Mouse (Mus musculus): ENCODE measurements at regions not wholly inside any gene's neighbourhood (a gene's known extent, or its start where the extent isn't known, plus 50 kb on each side); places are given as distances from the start of the nearest gene placed in this dataset.

DNA sequence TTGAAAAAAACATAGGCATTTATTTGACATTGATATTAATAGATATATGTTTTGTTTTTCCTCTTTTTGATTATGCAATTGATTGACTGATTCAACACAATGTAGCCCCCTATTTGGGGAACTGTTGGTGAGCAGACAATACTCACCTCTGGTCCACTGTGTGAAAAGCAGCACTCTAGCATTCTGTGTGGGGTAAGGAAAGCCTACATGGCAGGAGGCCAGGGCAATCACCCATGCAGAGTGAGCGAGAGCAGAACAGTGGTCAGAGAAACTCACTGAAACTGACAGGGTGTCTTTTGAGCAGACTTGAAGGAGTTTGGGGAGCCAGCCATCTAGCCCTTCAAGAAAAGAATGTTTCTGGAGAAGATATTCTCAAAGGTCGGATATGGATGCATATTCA is 73.2 kb upstream of the Azi2 start:
- no peak for DNase-seq
- intact Hi-C loops (cut with DNase I) = loop anchor here (5.0 to 10.0 kb wide), 2 partner anchors 65 to 1542 kb away; no protein-coding TSS in a partner anchor

GRCm38 (mm10) chr9:117966326-117966989 is 73.8 kb upstream of the Azi2 start:
- DNase-seq = no peak
- intact Hi-C loops (cut with DNase I) = loop anchor here (5.0 to 10.0 kb wide), 2 partner anchors 64 to 1542 kb away; no protein-coding TSS in a partner anchor

DNA sequence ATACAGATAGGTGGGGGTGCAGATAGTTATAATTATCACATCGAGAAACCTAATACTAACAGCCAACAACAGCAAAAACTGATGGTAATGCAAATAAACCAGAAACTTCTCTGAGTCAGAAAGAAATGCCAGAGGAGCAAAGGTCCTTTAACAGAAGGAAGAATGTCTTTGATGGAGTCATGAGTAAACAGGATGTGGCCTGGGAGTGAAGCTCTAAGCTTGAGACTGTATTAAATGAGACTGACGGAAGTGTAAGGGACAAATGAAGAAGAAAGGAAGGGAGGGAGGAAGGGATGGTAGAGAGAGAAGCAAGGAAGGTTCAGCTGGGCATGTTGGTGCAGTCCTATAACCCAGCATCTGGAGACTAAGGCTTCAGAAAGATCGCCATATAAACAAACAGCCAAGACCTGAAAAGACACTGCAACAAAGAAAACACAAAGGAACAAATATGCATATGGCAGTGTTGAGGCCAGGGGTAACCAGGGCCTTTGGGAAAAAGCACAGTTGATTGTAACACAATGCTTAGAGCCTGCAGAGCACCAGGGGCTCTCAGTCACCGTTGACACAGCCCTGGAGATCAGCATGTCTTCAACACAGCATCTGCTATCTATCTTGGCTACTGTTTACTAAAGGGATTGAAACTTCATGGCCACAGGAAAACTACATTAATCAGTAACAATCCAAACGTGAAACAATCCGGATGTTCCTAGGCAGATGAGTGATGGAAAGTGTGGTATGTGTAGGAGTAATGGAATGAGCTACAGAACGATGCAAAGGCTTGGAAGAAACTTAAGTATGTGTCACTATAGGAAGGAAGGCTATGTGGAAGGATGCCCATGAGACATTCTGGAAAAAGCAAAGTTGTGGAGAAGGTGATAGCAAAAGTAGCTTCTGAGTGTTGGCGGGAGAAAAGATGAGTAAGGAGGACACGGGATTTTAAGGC is 77.9 kb upstream of the Azi2 start:
- DNase-seq = no peak
- intact Hi-C loops (cut with DNase I) = loop anchor here (10.0 kb wide), 1 partner anchor 1538 kb away; no protein-coding TSS in a partner anchor

GRCm38 (mm10) chr9:117959845-117960244 is 80.5 kb upstream of the Azi2 start:
- intact Hi-C loops (cut with DNase I) = loop anchor here (10.0 kb wide), 1 partner anchor 1535 kb away; no protein-coding TSS in a partner anchor

GRCm38 (mm10) chr9:117957195-117957594 is 83.1 kb upstream of the Azi2 start:
- intact Hi-C loops (cut with DNase I) = no loop called here
- no peak for DNase-seq

More at GRCm38 (mm10) chr9:117959845-117960244, 80.5 kb upstream of the Azi2 start:
- DNase-seq = no peak

DNA sequence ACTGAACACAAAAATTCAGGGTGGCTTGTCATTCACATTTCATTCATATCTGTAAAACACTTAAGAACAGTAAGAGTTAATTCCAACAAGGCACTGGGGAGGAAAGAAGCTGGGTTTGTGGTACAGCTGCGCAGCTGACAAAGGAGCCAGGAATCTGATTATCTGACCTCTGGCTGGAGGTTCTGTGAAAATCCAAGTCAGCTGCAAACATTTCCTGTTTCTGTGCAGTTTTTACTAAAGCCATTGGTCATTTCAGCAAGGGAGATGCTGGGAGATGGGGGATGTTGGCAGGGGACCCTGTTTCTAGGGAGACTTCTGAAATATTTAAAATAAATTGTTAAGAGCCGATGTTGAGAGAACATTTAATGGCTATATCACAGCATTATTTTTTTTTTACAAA is 83.6 kb upstream of the Azi2 start:
- DNase-seq = no peak
- intact Hi-C loops (cut with DNase I) = no loop called here

DNA sequence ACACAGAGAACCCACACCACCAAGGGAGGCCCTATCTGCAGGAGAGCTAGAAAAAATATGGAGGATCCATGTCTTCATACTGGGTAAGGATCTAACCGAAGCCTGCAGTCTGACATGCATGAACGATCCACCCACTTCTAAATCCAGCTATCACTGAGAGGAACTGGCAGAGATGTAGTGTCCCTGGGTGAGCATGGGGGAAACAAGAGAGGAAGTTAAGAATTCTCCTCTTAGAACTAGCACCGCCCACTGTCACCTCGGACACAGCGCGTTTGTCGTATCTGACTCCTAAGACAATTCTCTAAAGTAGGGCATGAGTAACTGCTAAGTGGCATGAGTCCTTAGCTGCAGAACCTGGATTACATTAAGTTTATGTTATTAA is 112.8 kb upstream of the Azi2 start:
- DNase-seq = no peak
- intact Hi-C loops (cut with DNase I) = no loop called here

GRCm38 (mm10) chr9:117926700-117927465 is 113.4 kb upstream of the Azi2 start:
- DNase-seq = no peak
- intact Hi-C loops (cut with DNase I) = no loop called here

- no peak for DNase-seq
- intact Hi-C loops (cut with DNase I) = no loop called here
These were observed 117.3 kb upstream of the Azi2 start for GRCm38 (mm10) chr9:117922992-117923391.

GRCm38 (mm10) chr9:117907895-117908424 is 132.3 kb upstream of the Azi2 start:
- no peak for DNase-seq
- intact Hi-C loops (cut with DNase I) = no loop called here

- DNase-seq = no peak
- intact Hi-C loops (cut with DNase I) = no loop called here
These were observed 135.1 kb upstream of the Azi2 start for GRCm38 (mm10) chr9:117905045-117905747.

GRCm38 (mm10) chr9:117904621-117905020 is 135.7 kb upstream of the Azi2 start:
- DNase-seq = no peak
- intact Hi-C loops (cut with DNase I) = loop anchor here (5.0 kb wide), 1 partner anchor 63 kb away; no protein-coding TSS in a partner anchor

DNA sequence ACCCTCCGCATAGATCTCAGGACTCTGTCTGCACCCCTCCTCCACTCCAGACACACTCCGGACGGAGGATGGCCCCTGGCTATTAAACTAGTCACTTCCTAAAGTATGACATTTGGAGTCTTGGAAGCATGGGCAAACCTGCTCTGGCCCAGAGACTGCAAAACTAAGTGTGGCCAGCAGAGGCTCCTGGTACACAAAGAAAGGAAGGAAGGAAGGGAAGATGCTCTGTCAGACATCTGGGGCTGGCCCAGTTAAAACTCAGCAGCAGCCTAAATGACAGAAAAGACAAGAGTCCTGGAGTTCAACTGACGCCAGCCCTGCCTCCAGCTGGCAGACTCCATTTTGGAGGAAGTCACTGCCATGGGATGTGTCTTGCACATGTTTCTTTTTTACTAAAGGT is 137.3 kb upstream of the Azi2 start:
- intact Hi-C loops (cut with DNase I) = loop anchor here (5.0 kb wide), 1 partner anchor 64 kb away; no protein-coding TSS in a partner anchor
- peak in 1 of 2 experiments; percentile 11 for DNase-seq

DNA sequence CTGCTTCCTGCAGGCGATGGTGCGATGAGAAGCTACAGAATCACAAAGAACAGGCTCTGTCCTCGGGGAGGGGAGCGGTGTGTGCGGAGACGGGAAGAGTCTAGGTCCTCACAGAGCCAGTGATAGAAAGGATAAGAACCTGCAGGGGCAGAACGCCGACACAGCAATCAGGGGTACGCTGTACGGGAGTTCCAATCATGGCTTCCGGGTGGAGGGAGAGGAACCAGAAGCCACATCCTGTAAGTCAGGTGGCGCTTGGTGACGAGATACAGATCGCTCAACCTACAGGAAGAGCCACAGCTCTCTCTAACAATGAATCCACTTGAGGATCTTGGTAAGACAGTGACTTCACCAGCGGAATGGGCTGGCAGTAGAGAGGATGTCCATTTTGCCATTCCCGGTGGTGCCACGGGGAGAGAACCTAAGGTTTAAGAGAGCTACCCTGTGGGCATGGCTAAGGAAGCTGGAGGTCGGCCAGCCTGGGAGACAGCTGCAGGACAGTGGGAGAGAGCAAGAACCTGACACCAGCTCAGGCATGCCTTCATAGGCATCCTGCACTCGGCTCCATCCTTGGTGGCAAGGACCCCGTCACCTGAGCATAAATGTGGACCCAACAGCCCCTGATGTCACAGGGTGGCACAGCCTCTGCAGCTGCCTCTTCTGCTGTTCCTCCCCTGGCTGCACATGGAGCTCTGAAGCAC is 137.9 kb upstream of the Azi2 start:
- intact Hi-C loops (cut with DNase I) = loop anchor here (5.0 kb wide), 1 partner anchor 65 kb away; no protein-coding TSS in a partner anchor
- no peak for DNase-seq

DNA sequence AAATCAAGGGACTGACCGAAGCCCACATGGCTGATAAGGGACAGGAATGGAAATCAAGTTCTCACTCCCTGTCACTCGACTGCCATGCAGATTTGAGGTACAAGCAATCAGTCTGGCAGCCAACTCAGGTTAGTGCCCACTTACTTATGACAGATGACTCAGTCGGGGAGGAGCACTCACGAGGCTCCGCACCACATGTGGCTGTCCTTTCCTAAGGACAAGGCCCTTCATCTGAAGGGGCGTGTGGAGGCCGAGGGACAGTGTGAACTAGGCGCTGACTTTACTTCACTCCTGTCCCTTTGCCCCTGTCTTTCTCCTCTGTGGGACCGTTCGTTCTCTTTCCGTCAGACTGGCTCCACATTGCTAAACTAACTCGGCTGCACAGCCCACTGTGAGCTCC is 139.7 kb upstream of the Azi2 start:
- DNase-seq = no peak
- intact Hi-C loops (cut with DNase I) = loop anchor here (5.0 kb wide), 1 partner anchor 67 kb away; no protein-coding TSS in a partner anchor

DNA sequence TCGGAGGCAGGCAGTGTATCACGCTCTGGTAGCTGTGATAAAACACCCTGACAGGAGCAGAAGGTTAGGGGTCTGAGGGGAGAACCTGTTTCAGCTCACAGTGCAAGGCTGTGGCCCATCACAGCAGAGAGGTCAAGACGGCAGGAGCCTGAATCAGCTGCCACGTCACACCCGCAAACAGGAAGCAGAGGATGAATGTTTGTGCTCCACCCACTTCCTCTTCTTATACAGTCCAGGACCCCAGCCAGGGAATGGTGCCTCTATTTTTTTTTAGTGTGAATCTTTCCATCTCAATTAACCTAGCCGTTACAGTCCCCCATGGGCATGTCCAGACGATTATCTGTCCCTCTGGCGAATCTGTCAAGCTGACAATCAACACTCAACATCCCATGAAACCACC is 143.8 kb upstream of the Azi2 start:
- intact Hi-C loops (cut with DNase I) = loop anchor here (10.0 kb wide), 1 partner anchor 258 kb away; the partner anchor contains the start of gene Cmc1

DNA sequence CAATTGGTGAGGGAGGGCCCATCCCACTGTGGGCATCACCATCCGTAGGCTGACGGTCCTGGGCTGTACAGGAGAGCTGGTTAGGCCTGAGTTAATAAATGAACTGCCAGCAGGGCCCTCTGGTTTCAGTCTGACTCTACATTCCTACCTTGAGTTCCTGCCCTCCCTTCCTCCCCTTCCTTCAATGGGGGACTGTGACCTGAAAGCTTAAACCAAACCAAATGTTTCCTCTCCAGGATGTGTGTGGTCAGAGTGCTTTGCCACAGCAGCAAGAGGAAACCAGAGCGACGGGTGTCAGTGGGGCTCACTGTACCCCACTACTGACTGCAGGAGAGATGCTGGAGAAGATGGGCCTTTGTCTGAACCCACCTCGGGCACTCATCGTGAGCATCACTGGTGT is 147.7 kb upstream of the Azi2 start:
- intact Hi-C loops (cut with DNase I) = loop anchor here (10.0 kb wide), 1 partner anchor 262 kb away; the partner anchor contains the start of gene Cmc1
- no peak for DNase-seq

More for the DNA sequence above, 143.8 kb upstream of the Azi2 start:
- no peak for DNase-seq

GRCm38 (mm10) chr9:117873172-117873571 is 167.1 kb upstream of the Azi2 start:
- no peak for DNase-seq
- intact Hi-C loops (cut with DNase I) = no loop called here

Data from gastrocnemius, postnatal 36 days (tissue).